Mouse (Mus musculus): ENCODE measurements around the gene Med13. TPM values are rescaled to one million over a fixed set of nuclear protein-coding genes. Genes with fewer than 3 reads are reported as not detected.

Med13 gene
- total and polyA plus RNA-seq, 2 experiments: 9.1 to 27.8 TPM

GRCm38 (mm10) chr11:86388821-86389480 lies 31.5 kb upstream of the Med13 start:
- Histone ChIP-seq H3K27me3 (ENCODE audit: control insufficient read depth, insufficient read depth, low read length) (no peaks in the 10 kb centered on the region), H3K4me3 (ENCODE audit: insufficient read depth, low read depth, low read length) (no peak overlapping the region), H3K79me2 (ENCODE audit: control insufficient read depth, insufficient read depth, low read length) (no peaks in the 10 kb centered on the region), H3K4me1 (ENCODE audit: control insufficient read depth, insufficient read depth, low read length) (peaks cover 5% of the 10 kb centered on the region), H3K36me3 (ENCODE audit: control insufficient read depth, insufficient read depth, low read length) (no peaks in the 10 kb centered on the region), H3K9ac (ENCODE audit: low read depth, low read length) (no peak overlapping the region), H3K27ac (replicated peaks; ENCODE audit: insufficient read depth, low read depth, low read length) (no peak overlapping the region)
- TF ChIP-seq CTCF (IDR thresholded peaks at IDR 0.05; ENCODE audit: low read depth, low read length) (no peak), POLR2A (IDR thresholded peaks at IDR 0.05; ENCODE audit: extremely low read depth, insufficient read depth, low read length) (no peak)
- DNase-seq (ENCODE audit: extremely low read depth, low read depth, low spot score): no peak
- 79% methylated on average over 13 of the region's 13 CpGs for WGBS

- Histone ChIP-seq H3K79me2 (ENCODE audit: control insufficient read depth, insufficient read depth, low read length) (no peaks in the 10 kb centered on the region), H3K4me3 (ENCODE audit: insufficient read depth, low read depth, low read length) (no peak overlapping the region), H3K27me3 (ENCODE audit: control insufficient read depth, insufficient read depth, low read length) (no peaks in the 10 kb centered on the region), H3K36me3 (ENCODE audit: control insufficient read depth, insufficient read depth, low read length) (no peaks in the 10 kb centered on the region), H3K4me1 (ENCODE audit: control insufficient read depth, insufficient read depth, low read length) (peaks cover 9% of the 10 kb centered on the region), H3K27ac (replicated peaks; ENCODE audit: insufficient read depth, low read depth, low read length) (no peak overlapping the region), H3K9ac (ENCODE audit: low read depth, low read length) (no peak overlapping the region)
- DNase-seq (ENCODE audit: extremely low read depth, low read depth, low spot score): no peak
- 73% methylated on average over 9 of the region's 9 CpGs for WGBS
- TF ChIP-seq CTCF (IDR thresholded peaks at IDR 0.05; ENCODE audit: low read depth, low read length): no peak
- no peak for TF ChIP-seq POLR2A (IDR thresholded peaks at IDR 0.05; ENCODE audit: extremely low read depth, insufficient read depth, low read length)
These were observed 29.9 kb upstream of the Med13 start for GRCm38 (mm10) chr11:86387121-86387893.

- H3K4me1 ChIP-seq (ENCODE audit: control insufficient read depth, insufficient read depth, low read length): peaks cover 10% of the 10 kb centered on the region; the same call in 1 of the 2 replicates
- H3K9ac ChIP-seq (ENCODE audit: low read depth, low read length): no peak overlapping the region
- H3K36me3 ChIP-seq (ENCODE audit: control insufficient read depth, insufficient read depth, low read length): no peaks in the 10 kb centered on the region
- no peaks in the 10 kb centered on the region for H3K27me3 ChIP-seq (ENCODE audit: control insufficient read depth, insufficient read depth, low read length)
- TF ChIP-seq POLR2A (IDR thresholded peaks at IDR 0.05; ENCODE audit: extremely low read depth, insufficient read depth, low read length): no peak
- TF ChIP-seq CTCF (IDR thresholded peaks at IDR 0.05; ENCODE audit: low read depth, low read length): no peak
- no peaks in the 10 kb centered on the region for H3K79me2 ChIP-seq (ENCODE audit: control insufficient read depth, insufficient read depth, low read length)
- no peak overlapping the region for H3K27ac ChIP-seq (replicated peaks; ENCODE audit: insufficient read depth, low read depth, low read length)
- WGBS: 88% methylated on average over 10 of the region's 10 CpGs
- DNase-seq (ENCODE audit: extremely low read depth, low read depth, low spot score): no peak
- H3K4me3 ChIP-seq (ENCODE audit: insufficient read depth, low read depth, low read length): no peak overlapping the region
These were observed 29.2 kb upstream of the Med13 start for GRCm38 (mm10) chr11:86386576-86386975.

GRCm38 (mm10) chr11:86385710-86386282 lies 28.4 kb upstream of the Med13 start:
- TF ChIP-seq CTCF (IDR thresholded peaks at IDR 0.05; ENCODE audit: low read depth, low read length) (no peak), POLR2A (IDR thresholded peaks at IDR 0.05; ENCODE audit: extremely low read depth, insufficient read depth, low read length) (no peak)
- 90% methylated on average over 11 of the region's 11 CpGs for WGBS
- Histone ChIP-seq H3K4me1 (ENCODE audit: control insufficient read depth, insufficient read depth, low read length) (peaks cover 16% of the 10 kb centered on the region), H3K27ac (replicated peaks; ENCODE audit: insufficient read depth, low read depth, low read length) (no peak overlapping the region), H3K36me3 (ENCODE audit: control insufficient read depth, insufficient read depth, low read length) (no peaks in the 10 kb centered on the region), H3K79me2 (ENCODE audit: control insufficient read depth, insufficient read depth, low read length) (no peaks in the 10 kb centered on the region), H3K27me3 (ENCODE audit: control insufficient read depth, insufficient read depth, low read length) (no peaks in the 10 kb centered on the region), H3K4me3 (ENCODE audit: insufficient read depth, low read depth, low read length) (no peak overlapping the region), H3K9ac (ENCODE audit: low read depth, low read length) (no peak overlapping the region)
- DNase-seq (ENCODE audit: extremely low read depth, low read depth, low spot score): no peak

GRCm38 (mm10) chr11:86384141-86384540 lies 26.7 kb upstream of the Med13 start:
- no peaks in the 10 kb centered on the region for H3K79me2 ChIP-seq (ENCODE audit: control insufficient read depth, insufficient read depth, low read length)
- H3K4me3 ChIP-seq (ENCODE audit: insufficient read depth, low read depth, low read length): no peak overlapping the region
- 90% methylated on average over 3 of the region's 3 CpGs for whole genome bisulfite sequencing
- TF ChIP-seq POLR2A (IDR thresholded peaks at IDR 0.05; ENCODE audit: extremely low read depth, insufficient read depth, low read length) (no peak), CTCF (IDR thresholded peaks at IDR 0.05; ENCODE audit: low read depth, low read length) (no peak)
- no peak for DNase-seq (ENCODE audit: extremely low read depth, low read depth, low spot score)
- no peaks in the 10 kb centered on the region for H3K36me3 ChIP-seq (ENCODE audit: control insufficient read depth, insufficient read depth, low read length)
- H3K4me1 ChIP-seq (ENCODE audit: control insufficient read depth, insufficient read depth, low read length): peaks cover 19% of the 10 kb centered on the region
- H3K9ac ChIP-seq (ENCODE audit: low read depth, low read length): no peak overlapping the region
- no peaks in the 10 kb centered on the region for H3K27me3 ChIP-seq (ENCODE audit: control insufficient read depth, insufficient read depth, low read length)
- H3K27ac ChIP-seq (replicated peaks; ENCODE audit: insufficient read depth, low read depth, low read length): no peak overlapping the region
